Mouse (Mus musculus) midbrain, embryonic 12.5 days (tissue): ENCODE measurements around the gene Pax9. TPM values are rescaled to one million over a fixed set of nuclear protein-coding genes. Genes with fewer than 3 reads are reported as not detected.

Experiments used
- ATAC-seq: fragments of 200-750 bp; cut with Nextera tagmentation; 2 replicates; pipeline ENCODE4 v1.8.0; 2017; ENCODE audit warnings: low read depth, moderate TSS enrichment, moderate library complexity; ENCODE audit not compliant: low FRiP score
- H3K27ac ChIP-seq: fragments of 300-500 bp; sonication (generic); replicated peaks from 2 replicates; pipeline ENCODE4 v1.5.1; 2016; ENCODE audit warnings: mild to moderate bottlenecking
- H3K27me3 ChIP-seq: fragments of 300-500 bp; sonication (generic); 2 replicates; pipeline ENCODE4 v1.6.1; 2016; ENCODE audit warnings: mild to moderate bottlenecking
- H3K36me3 ChIP-seq: fragments of 300-500 bp; sonication (generic); 2 replicates; pipeline ENCODE4 v1.6.1; 2016
- H3K4me1 ChIP-seq: fragments of 300-500 bp; sonication (generic); 2 replicates; pipeline ENCODE4 v1.6.1; 2016
- H3K4me2 ChIP-seq: fragments of 300-500 bp; sonication (generic); replicated peaks from 2 replicates; pipeline ENCODE4 v1.6.1; 2016; ENCODE audit warnings: mild to moderate bottlenecking, moderate library complexity
- H3K4me3 ChIP-seq: fragments of 300-500 bp; sonication (generic); 2 replicates; pipeline ENCODE4 v1.5.1; 2016; ENCODE audit warnings: mild to moderate bottlenecking
- H3K9ac ChIP-seq: fragments of 300-500 bp; sonication (generic); replicated peaks from 2 replicates; pipeline ENCODE4 v1.6.1; 2016; ENCODE audit warnings: mild to moderate bottlenecking, moderate library complexity
- H3K9me3 ChIP-seq: fragments of 300-500 bp; sonication (generic); 2 replicates; pipeline ENCODE4 v1.6.1; 2016; ENCODE audit warnings: mild to moderate bottlenecking
- WGBS: fragments of 180-500 bp; shearing (Covaris S2); methylation state at CpG from one replicate; pipeline ENCODE4 v1.1.7; 2016; 5-methylcytosine and 5-hydroxymethylcytosine counted together
- polyA plus RNA-seq: library from polyadenylated mRNA; unstranded; fragments of >200 nt; fragmentation: Nextera tagmentation; extraction: Ambion mirVana; gene quantifications from 2 replicates; pipeline ENCODE4 v1.2.1, GENCODE M21; 2016

Gene Pax9
- polyA plus RNA-seq, 1 experiment from 2014 or later = 0.18 TPM

DNA sequence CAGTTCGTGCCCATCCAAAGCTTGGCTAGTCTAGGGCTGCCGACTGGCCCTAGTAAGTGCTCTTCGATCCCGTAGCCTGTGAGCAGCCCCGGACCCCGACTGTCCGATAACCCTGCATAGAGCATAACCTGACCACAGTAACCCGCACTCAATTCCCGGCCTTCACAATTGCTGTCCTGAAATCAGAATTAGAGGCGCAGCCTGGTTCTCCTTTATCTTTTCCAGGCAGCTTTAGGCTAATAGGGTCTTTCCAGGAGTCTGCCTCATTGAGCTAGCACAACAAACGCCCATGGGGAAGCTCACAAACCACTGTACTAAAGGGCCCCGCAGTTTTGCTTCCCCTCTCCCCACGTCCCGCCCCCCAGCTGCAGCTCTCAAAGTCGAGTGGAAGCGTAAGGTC lies 1.2 kb upstream of the Pax9 start:
- H3K9me3 ChIP-seq = no peaks in the 10 kb centered on the region
- no peak overlapping the region for H3K4me3 ChIP-seq
- no peak overlapping the region for H3K27ac ChIP-seq
- H3K36me3 ChIP-seq = no peaks in the 10 kb centered on the region
- ATAC-seq = no peak
- H3K4me1 ChIP-seq = peaks cover 10% of the 10 kb centered on the region; the same call in 1 of the 2 replicates
- peaks cover 96% of the 10 kb centered on the region for H3K27me3 ChIP-seq
- no peak overlapping the region for H3K9ac ChIP-seq
- WGBS = 1% methylated on average over 16 of the region's 16 CpGs
- H3K4me2 ChIP-seq = no peak overlapping the region

DNA sequence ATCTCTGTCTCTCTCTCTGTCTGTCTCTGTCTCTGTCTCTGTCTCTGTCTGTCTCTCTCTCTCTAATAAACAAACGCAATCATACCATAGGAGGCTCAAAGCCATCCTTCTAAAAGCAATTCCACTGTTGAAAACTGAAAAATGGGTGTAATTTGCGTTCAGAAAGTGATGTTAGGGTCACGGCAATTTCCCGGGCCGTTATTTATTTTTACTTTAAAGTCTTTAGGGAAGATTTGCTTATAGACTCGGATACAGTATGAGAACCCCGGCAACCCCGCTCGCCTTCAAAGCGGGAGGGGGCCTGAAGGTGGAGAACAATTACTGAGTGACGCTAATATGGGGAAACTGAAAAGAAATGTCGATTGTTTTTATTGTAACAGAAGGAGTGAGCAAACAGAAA lies 566 bp upstream of the Pax9 start:
- 1% methylated on average over 12 of the region's 12 CpGs for WGBS
- Histone ChIP-seq H3K36me3 (no peaks in the 10 kb centered on the region), H3K9ac (no peak overlapping the region), H3K4me3 (peak overlapping the region; percentile 12; the same call in 1 of the 2 replicates), H3K4me1 (peaks cover 14% of the 10 kb centered on the region), H3K4me2 (peak overlapping the region; percentile 14; the same call in 1 of the 2 replicates), H3K9me3 (no peaks in the 10 kb centered on the region), H3K27me3 (peaks cover 97% of the 10 kb centered on the region), H3K27ac (no peak overlapping the region)
- ATAC-seq = no peak

DNA sequence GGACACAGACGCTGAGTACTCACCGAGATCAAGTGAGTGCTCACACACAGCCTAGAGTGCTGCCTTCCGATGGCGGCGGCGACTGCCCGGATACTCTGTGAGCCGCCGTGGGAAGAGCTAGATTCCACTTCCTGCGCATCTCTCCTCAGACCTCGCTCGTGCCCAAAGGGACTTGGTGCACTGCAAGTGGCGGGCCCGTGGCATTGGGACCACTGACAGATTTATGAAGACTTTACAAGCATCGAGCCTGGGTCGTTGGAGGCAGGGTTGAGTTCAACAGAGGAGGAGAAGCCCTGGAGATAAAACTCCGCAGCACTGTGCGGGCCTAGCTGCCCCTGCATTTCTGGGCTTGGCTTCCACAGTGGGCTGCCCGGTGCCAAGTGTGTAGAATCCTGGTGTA lies 969 bp downstream of the Pax9 start:
- H3K9me3 ChIP-seq = no peaks in the 10 kb centered on the region
- H3K4me2 ChIP-seq = no peak overlapping the region
- H3K4me1 ChIP-seq = peaks cover 27% of the 10 kb centered on the region
- under 1% methylated on average over 19 of the region's 19 CpGs for WGBS
- no peak overlapping the region for H3K4me3 ChIP-seq
- ATAC-seq = no peak
- no peak overlapping the region for H3K9ac ChIP-seq
- peaks cover 100% of the 10 kb centered on the region for H3K27me3 ChIP-seq
- H3K36me3 ChIP-seq = no peaks in the 10 kb centered on the region
- no peak overlapping the region for H3K27ac ChIP-seq

DNA sequence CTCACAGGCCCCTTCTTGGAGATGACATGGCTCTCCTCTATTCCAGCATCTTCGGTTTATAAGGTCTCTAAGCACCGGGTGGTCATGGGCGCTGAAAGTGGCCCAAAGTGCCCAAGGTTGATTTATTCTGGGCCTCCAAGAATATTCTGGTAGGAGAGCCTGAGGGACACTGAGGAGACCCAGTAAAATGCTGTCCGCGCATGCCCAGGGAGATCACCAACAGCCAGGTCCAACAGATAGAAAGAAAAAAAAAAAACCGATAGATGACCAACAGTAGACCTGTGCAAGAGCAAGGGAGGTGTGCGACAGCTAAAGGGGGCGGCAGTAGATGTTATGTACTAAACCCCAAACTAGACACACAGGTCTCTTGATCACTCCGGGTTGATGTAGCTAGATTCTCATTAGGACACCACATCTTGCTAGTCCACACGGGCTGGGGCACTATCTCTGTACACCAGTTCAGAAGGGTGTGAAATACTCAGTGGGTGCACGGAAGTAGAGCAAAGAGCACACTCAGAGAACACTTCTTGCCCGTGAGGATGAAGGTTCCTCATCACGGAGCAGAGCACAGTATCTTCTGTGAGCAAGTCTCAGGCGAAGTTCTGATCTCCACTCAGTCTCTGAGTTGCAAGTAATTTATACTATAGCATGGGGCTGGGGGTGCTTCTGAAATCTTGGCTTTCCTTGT lies 2.0 kb downstream of the Pax9 start:
- Histone ChIP-seq H3K27me3 (peaks cover 100% of the 10 kb centered on the region), H3K4me2 (no peak overlapping the region), H3K36me3 (no peaks in the 10 kb centered on the region), H3K4me1 (peaks cover 27% of the 10 kb centered on the region), H3K4me3 (no peak overlapping the region), H3K9me3 (no peaks in the 10 kb centered on the region), H3K9ac (no peak overlapping the region), H3K27ac (no peak overlapping the region)
- WGBS = 4% methylated on average over 14 of the region's 14 CpGs
- no peak for ATAC-seq

DNA sequence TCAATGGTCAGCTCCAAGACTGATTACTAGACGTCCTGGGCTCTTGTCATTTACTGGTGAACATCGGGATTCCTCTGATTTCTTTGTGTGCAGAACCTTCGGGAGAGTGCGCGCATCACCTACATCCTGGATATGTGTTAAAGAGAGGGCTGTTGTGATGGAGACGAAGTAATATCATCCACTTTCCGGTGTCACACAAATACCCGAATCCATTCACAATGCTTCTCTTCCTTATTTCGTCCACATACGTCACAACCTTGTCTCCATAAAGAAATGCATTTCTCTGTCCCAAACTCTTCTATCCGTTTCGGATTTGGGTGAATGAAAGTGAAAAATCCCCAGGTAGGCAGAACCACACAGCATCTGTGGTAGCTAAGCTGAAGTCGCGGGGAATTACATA lies 2.8 kb downstream of the Pax9 start:
- no peak overlapping the region for H3K9ac ChIP-seq
- no peak overlapping the region for H3K27ac ChIP-seq
- WGBS = 3% methylated on average over 14 of the region's 14 CpGs
- H3K4me3 ChIP-seq = no peak overlapping the region
- no peak for ATAC-seq
- no peak overlapping the region for H3K4me2 ChIP-seq
- no peaks in the 10 kb centered on the region for H3K36me3 ChIP-seq
- H3K9me3 ChIP-seq = no peaks in the 10 kb centered on the region
- H3K4me1 ChIP-seq = peaks cover 27% of the 10 kb centered on the region
- peaks cover 97% of the 10 kb centered on the region for H3K27me3 ChIP-seq

DNA sequence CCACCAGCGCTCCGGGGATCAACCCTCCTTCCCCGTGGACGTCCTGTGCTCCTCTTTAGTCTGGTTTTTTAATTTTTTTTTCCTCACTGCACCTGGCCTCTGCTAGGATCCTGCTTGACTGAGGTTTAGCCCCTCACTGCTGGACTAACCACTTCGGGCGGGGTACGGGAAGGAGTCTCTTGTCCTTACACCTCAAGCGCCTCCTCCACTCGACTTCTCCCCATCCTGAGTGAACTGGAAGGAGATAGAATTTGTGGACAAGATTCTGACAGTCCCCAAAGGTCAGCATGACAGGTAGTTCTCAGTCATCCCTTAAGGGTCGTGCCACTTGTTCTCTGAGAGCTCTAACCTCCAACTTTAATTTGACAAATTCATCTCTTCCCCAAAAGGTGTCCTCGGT lies 3.4 kb downstream of the Pax9 start:
- 2% methylated on average over 11 of the region's 11 CpGs for WGBS

DNA sequence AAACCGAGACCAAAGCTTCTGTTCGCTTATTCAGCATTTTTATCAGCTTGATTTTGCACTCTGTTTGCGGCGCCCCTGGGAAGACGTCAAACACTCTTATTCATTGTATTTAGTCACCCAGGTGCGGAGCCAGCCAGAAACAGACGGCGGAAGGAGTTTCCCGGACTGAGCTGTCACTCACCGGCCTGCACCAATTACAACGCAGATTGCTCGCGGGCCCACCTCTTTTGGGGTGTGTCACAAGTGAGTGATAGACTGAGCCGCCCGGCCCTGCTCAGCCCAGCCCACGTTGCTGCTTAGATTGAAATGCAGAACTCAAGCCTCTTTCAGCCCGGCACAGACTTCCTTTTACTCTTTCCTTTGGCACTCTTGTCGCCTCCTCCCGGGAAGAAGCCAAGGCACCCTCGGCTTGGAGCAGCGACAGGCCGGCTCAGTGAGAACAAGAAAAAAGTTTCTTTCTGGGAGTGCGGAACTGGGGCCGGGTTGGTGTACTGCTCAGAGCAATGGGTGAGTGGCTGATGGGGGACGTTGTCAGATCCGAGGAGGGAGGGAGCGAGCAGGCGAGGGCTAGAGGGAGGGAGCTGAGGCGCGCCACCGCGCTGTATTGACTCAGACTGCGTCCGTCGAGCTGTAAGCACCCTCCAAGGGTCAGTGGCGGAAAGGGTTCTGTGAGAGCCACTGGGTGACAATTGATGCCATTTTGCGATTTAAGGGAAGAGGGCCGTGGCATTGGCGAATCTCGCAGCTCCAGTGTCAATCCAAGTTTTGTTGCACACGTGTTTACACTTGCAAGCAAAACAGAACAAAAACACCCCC lies 4.0 kb downstream of the Pax9 start:
- ATAC-seq = peak; percentile 96
- Histone ChIP-seq H3K9me3 (no peaks in the 10 kb centered on the region), H3K27me3 (peaks cover 97% of the 10 kb centered on the region), H3K9ac (no peak overlapping the region), H3K4me1 (peaks cover 22% of the 10 kb centered on the region), H3K4me3 (peak overlapping the region; percentile 29), H3K4me2 (peak overlapping the region; percentile 43), H3K36me3 (no peaks in the 10 kb centered on the region), H3K27ac (no peak overlapping the region)
- WGBS = under 1% methylated on average over 41 of the region's 41 CpGs

More for the DNA sequence above, 3.4 kb downstream of the Pax9 start:
- H3K27ac ChIP-seq = no peak overlapping the region
- peaks cover 26% of the 10 kb centered on the region for H3K4me1 ChIP-seq
- H3K9me3 ChIP-seq = no peaks in the 10 kb centered on the region
- peak overlapping the region; percentile 43 for H3K4me2 ChIP-seq
- H3K9ac ChIP-seq = no peak overlapping the region
- H3K27me3 ChIP-seq = peaks cover 97% of the 10 kb centered on the region
- no peaks in the 10 kb centered on the region for H3K36me3 ChIP-seq
- ATAC-seq = no peak
- peak overlapping the region; percentile 29 for H3K4me3 ChIP-seq

DNA sequence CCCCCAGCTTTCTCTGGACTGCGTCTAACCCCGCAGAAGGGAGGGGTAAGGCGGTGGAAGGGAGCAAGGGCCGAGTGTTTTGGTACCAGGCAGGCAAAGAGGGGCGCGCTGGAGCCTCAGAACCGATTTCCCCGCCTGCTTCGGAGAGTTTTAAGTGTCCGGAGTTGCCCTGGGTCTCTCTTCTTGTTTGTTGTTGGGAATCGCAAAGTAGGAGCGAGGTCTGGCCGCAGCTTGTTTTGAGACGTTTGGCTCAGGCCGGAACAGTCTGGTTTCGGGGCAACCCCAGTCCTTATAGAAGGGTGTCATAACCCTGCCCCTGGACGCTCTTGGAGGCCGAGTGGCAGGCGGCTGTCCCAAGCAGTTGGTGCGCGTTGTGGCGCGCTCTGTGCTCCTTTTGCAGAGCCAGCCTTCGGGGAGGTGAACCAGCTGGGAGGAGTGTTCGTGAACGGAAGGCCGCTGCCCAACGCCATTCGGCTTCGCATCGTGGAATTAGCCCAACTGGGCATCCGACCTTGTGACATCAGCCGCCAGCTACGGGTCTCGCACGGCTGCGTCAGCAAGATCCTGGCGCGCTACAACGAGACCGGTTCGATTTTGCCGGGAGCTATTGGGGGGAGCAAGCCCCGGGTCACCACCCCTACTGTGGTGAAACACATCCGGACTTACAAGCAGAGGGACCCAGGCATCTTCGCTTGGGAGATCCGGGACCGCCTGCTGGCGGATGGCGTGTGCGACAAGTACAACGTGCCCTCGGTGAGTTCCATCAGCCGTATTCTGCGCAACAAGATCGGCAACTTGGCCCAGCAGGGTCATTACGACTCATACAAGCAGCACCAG lies 4.8 kb downstream of the Pax9 start:
- Histone ChIP-seq H3K4me1 (peaks cover 21% of the 10 kb centered on the region), H3K9ac (no peak overlapping the region), H3K27me3 (peaks cover 96% of the 10 kb centered on the region), H3K27ac (no peak overlapping the region), H3K4me3 (peak overlapping the region; percentile 29), H3K4me2 (peak overlapping the region; percentile 43), H3K9me3 (no peaks in the 10 kb centered on the region), H3K36me3 (no peaks in the 10 kb centered on the region)
- under 1% methylated on average over 57 of the region's 57 CpGs for WGBS
- 0 out of 2 replicates have a peak, but pooled peaks have one; percentile 2 for ATAC-seq

DNA sequence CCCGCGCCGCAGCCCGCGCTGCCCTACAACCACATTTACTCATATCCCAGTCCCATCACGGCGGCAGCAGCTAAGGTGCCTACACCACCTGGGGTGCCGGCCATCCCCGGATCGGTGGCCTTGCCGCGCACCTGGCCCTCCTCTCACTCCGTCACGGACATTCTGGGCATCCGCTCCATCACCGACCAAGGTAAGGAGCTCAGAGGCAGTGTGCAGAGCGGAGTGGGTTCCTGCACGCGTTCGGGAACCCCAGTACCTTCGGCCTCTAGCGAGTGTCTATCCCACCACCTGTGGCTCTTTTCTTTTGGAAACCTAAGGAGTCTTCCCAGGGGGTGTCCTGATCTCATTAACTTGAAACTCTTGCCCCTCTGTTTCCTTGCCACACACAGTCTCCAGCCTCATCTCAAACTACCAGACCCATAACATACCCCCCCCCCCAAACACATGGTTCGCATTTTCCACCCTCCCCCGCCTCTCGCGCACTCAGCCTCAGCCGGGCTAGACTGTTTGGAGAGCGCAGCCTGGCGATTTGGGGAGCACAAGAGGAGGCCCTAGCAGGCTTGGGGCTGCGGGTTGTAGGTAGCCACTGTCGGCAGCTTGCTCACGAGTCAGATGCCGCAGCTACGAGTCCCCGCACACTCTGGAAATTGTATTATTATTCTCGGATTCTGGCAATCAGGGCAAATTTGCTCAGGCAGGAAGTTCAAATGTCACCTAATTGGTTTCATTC lies 5.6 kb downstream of the Pax9 start:
- peaks cover 92% of the 10 kb centered on the region for H3K27me3 ChIP-seq
- no peaks in the 10 kb centered on the region for H3K36me3 ChIP-seq
- no peak overlapping the region for H3K27ac ChIP-seq
- ATAC-seq = no peak
- H3K4me3 ChIP-seq = peak overlapping the region; percentile 29
- WGBS = under 1% methylated on average over 36 of the region's 36 CpGs
- no peaks in the 10 kb centered on the region for H3K9me3 ChIP-seq
- H3K4me2 ChIP-seq = peak overlapping the region; percentile 43
- no peak overlapping the region for H3K9ac ChIP-seq
- peaks cover 17% of the 10 kb centered on the region for H3K4me1 ChIP-seq

DNA sequence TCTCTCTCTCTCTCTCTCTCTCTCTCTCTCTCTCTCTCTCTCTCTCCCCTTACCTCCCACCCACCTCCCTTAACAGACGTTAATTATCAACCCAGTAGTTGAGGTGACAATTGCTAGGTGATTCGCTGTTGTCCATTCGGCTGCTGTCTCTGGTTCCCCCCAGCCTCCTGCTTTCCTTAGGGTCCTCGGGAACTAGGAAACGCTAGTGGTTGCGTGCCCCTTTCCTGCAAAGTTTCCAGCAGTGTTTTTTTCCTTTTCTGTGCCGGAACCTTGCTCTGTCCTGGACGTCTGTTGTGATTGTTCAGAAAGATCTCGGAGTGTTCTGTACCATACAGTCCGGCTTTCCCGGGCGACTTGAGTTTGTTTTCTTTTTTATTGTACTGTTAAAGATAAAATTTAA lies 6.2 kb downstream of the Pax9 start:
- H3K27me3 ChIP-seq = peaks cover 91% of the 10 kb centered on the region
- H3K36me3 ChIP-seq = no peaks in the 10 kb centered on the region
- peaks cover 17% of the 10 kb centered on the region for H3K4me1 ChIP-seq
- no peak overlapping the region for H3K27ac ChIP-seq
- 0% methylated on average over 12 of the region's 12 CpGs for WGBS
- no peak for ATAC-seq
- H3K4me3 ChIP-seq = no peak overlapping the region
- H3K9me3 ChIP-seq = no peaks in the 10 kb centered on the region
- no peak overlapping the region for H3K4me2 ChIP-seq
- H3K9ac ChIP-seq = no peak overlapping the region

DNA sequence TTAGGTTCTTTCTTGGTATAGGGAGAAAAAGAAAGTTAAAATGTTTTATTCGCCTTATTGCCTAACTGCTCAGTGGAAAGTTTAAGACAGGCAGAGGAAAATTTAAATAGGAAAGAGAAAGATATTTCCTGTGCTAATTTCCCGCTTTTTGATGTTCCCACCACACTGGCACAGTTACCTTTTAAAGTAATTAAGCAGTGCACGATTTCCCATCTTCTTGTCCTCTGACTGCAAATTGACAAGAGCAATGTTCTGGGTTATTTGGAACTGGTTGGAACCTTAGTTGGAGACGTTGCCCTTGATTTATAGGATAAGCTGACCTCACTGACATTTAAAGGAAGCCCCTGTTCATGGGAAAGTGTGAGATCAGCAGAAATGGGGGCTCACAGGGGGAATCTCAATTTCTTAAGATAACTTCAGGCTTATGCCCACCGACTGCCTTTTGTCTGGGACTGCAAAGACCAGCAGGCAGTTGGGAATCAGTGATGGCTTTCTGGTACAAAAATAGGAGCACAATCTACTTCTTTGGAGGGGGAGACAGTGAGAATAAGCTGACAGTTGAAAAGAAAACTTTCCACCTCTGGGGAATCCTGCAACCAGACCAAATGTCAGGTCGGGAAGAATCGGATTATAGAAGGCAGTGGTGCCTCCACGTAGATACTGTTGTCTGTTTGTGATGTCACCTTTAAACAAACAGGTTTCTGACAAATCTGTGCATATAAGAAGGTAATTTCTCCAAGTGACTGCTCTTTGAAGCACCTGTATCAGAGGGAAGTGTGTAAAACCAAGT lies 6.8 kb downstream of the Pax9 start:
- Histone ChIP-seq H3K36me3 (no peaks in the 10 kb centered on the region), H3K27me3 (peaks cover 85% of the 10 kb centered on the region), H3K4me1 (peaks cover 17% of the 10 kb centered on the region), H3K4me2 (no peak overlapping the region), H3K27ac (no peak overlapping the region), H3K9ac (no peak overlapping the region), H3K4me3 (no peak overlapping the region), H3K9me3 (no peaks in the 10 kb centered on the region)
- no peak for ATAC-seq
- 4% methylated on average over 8 of the region's 8 CpGs for WGBS
